Mouse (Mus musculus) lung, adult 2 months (tissue): ENCODE measurements at regions not wholly inside any gene's neighbourhood (a gene's known extent, or its start where the extent isn't known, plus 50 kb on each side); places are given as distances from the start of the nearest gene placed in this dataset.

Experiments
- CTCF ChIP-seq: fragments of 200-500 bp; IDR thresholded peaks from 2 replicates; pipeline ENCODE4 v1.5.1; 2011; ENCODE audit warnings: mild to moderate bottlenecking, low read length, control low read depth; ENCODE audit not compliant: insufficient read depth
- POLR2A ChIP-seq: fragments of 200-500 bp; IDR thresholded peaks from 2 replicates; pipeline ENCODE4 v1.6.1; 2011; ENCODE audit warnings: low read depth, mild to moderate bottlenecking, control low read depth, low read length, borderline replicate concordance; ENCODE audit errors: extremely low read depth

DNA sequence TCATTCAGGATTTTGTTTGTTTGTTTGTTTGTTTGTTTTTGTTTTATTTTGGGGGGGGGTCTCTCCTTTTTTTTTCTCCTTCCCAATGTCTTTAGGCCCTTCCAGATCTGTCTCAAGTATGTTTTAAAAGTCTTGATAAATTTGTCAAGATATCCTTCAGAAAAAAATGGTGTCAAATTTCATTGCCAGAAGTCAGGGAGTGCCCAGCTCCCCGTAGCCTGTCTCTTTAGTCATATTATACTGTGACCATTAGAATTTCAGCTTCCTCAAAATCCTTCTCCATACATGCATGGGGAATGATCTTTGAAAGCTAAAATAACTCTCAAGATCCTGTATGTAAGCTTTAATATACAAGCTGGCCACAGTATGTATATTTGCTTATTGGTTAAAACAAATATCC is 134.3 kb upstream of the Lpp start:
- TF ChIP-seq CTCF: no peak
- no peak for TF ChIP-seq POLR2A
